Mouse (Mus musculus) bone marrow, adult 2 months (tissue): ENCODE data around the gene Tas1r1.
A peak's percentile ranks its signal among the peaks of the same experiment; 100 is the strongest.

Experiments
- CTCF ChIP-seq: fragments of 200-500 bp; IDR thresholded peaks from 2 replicates; pipeline ENCODE4 v1.5.1; 2011; ENCODE audit warnings: low read length, control low read depth; ENCODE audit not compliant: control insufficient read depth, insufficient read depth
- POLR2A ChIP-seq: fragments of 200-500 bp; IDR thresholded peaks from 2 replicates; pipeline ENCODE4 v1.6.1; 2011; ENCODE audit warnings: low read depth, mild to moderate bottlenecking, control low read depth, low read length, borderline replicate concordance; ENCODE audit not compliant: control insufficient read depth

DNA sequence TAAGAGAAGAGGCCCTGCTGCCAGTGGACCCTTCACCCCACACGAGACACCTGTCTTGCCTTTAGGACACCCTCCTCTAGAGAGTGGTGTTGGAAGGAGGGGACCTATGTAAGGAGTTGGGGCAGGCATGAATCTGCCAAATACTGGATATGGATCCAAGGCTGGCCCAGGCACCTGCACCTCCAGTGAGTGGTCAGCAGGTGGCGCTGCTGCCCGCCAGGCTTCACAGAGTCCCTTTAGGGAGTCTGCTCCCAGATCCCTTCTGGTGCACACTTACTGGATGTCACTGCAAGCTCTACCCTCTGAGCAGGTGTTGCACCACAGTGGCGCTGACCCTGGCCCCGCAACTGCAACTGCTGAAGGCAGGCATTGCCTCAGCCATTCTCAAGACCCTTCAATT, 57.0 kb downstream of the Tas1r1 start:
- TF ChIP-seq POLR2A = no peak
- peak; percentile 99 for TF ChIP-seq CTCF
